ENCODE assay signal across 15 mouse cellular contexts in the genomic region with DNA sequence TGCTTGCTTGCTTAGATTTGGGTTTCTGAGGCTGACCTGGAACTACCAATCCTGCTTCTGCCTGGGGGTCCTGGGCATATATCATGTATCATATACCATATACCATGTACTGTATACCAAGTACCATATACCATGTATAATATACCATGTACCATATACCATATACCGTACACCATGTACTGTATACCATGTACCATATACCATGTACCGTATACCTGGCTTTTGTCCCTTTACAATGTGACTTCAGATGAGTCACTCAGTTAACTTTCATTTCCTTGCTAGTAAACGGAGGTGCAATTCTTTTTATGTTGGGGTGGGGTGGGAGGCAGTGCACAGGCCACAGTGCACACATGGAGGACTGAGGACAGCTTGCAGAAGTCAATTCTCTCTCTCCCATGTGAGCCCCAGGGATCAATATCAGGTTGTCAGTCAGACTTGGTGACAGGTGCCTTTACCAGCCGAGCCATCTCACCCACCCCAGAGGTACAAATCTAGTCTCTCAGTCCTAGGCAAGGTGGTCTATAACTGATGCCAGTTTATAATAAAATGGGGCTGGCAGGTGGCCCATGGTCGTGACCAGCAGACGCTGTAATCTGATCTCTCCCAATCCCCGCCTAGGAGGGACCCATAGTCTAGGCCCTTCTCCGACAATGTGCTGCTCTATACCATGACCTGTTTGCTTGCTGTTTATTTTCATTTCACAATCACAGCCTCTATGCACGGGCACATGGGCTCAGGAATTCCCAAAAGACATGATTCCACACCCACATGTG. TPM values are rescaled to one million over a fixed set of nuclear protein-coding genes. Genes with fewer than 3 reads are reported as not detected.
DNase-seq lines count a peak whose midpoint lies in the region; ATAC-seq and TF ChIP-seq lines count a peak whose summit lies in the region.
"Had no signal": no experiment of that assay in that cellular context is flagged by ENCODE, and none has a peak within 500 bp of the region (broad histone marks: within the 10 kb centered on the region; RNA-seq: fewer than 3 reads in every experiment).

No protein-coding gene starts in this region.

- no peaks in the 10 kb centered on the region for H3K9me3 ChIP-seq in limb, embryonic 11.5 days (ENCODE audit: control insufficient read depth, low read length)
- H3K9me3 ChIP-seq in limb, embryonic 10.5 days (replicated peaks) = no peaks in the 10 kb centered on the region
- H3K9me3 ChIP-seq in liver, embryonic 13.5 days (replicated peaks) = no peaks in the 10 kb centered on the region
- H3K9me3 ChIP-seq: hindbrain, embryonic 15.5 days; neural tube, embryonic 13.5 days; stomach, embryonic 15.5 days had no signal

- 48% methylated on average over 9 of the region's 9 CpGs for WGBS in limb, embryonic 11.5 days
- 61% methylated on average over 9 of the region's 9 CpGs for WGBS in limb, embryonic 10.5 days
- WGBS in liver, embryonic 13.5 days (ENCODE audit: insufficient replicate concordance) = 59% methylated on average over 9 of the region's 9 CpGs

- intact Hi-C loops in gastrocnemius, adult 2 months (cut with DNase I) = no loop called here
- intact Hi-C loops in gastrocnemius, postnatal 36 days (cut with DNase I) = no loop called here

- no peak overlapping the region for H3K9ac ChIP-seq in limb, embryonic 11.5 days (ENCODE audit: low read length)
- H3K9ac ChIP-seq in liver, embryonic 13.5 days = no peak overlapping the region
- H3K9ac ChIP-seq: hindbrain, embryonic 15.5 days; neural tube, embryonic 13.5 days; stomach, embryonic 15.5 days had no signal

- peak; percentile 46; the same call in 1 of the 2 replicates for ATAC-seq in limb, embryonic 11.5 days (ENCODE audit: insufficient number of reproducible peaks, low FRiP score, low TSS enrichment, low read depth)
- ATAC-seq in liver, embryonic 13.5 days (ENCODE audit: low read depth) = peak; percentile 25; the same call in 1 of the 2 replicates
- ATAC-seq in inflammation-experienced regulatory T-cells, adult 6 months = no peak
- ATAC-seq: activated CD4-positive, CD25-positive, alpha-beta regulatory T cell, adult 4 months had no signal

- peak; percentile 21 to 57 for DNase-seq in adrenal gland, adult (ENCODE audit: inconsistent age in 2 of 2, low spot score in 1 of 2)
- DNase-seq in adrenal gland, adult 8-10 months = no peak
- DNase-seq in gastrocnemius, adult 2 months = peak; percentile 48
- DNase-seq in gastrocnemius, postnatal 36 days = no peak
- DNase-seq in limb, embryonic 11.5 days (ENCODE audit: low spot score) = no peak
- DNase-seq in limb, embryonic 10.5 days (ENCODE audit: low spot score) = no peak
- no peak for DNase-seq in liver, embryonic 13.5 days
- DNase-seq: thymus, postnatal 36 days had no signal

- peaks cover 1% of the 10 kb centered on the region; the same call in 1 of the 2 replicates for H3K36me3 ChIP-seq in limb, embryonic 11.5 days (ENCODE audit: control insufficient read depth, insufficient read depth, low read length)
- peaks cover 29% of the 10 kb centered on the region for H3K36me3 ChIP-seq in limb, embryonic 10.5 days
- peaks cover 15% of the 10 kb centered on the region for H3K36me3 ChIP-seq in liver, embryonic 13.5 days

- no peaks in the 10 kb centered on the region for H3K4me1 ChIP-seq in limb, embryonic 11.5 days (ENCODE audit: control insufficient read depth, insufficient read depth, low read length)
- peaks cover 5% of the 10 kb centered on the region; the same call in 1 of the 2 replicates for H3K4me1 ChIP-seq in limb, embryonic 10.5 days
- H3K4me1 ChIP-seq in liver, embryonic 13.5 days (replicated peaks) = peaks cover 2% of the 10 kb centered on the region; the same call in 1 of the 2 replicates
- H3K4me1 ChIP-seq: stomach, embryonic 15.5 days had no signal

- peak overlapping the region; percentile 74 for H3K4me3 ChIP-seq in gastrocnemius, adult 2 months
- no peak overlapping the region for H3K4me3 ChIP-seq in limb, embryonic 11.5 days (ENCODE audit: low read depth, low read length)
- H3K4me3 ChIP-seq in limb, embryonic 10.5 days = no peak overlapping the region
- H3K4me3 ChIP-seq in liver, embryonic 13.5 days (replicated peaks) = no peak overlapping the region
- H3K4me3 ChIP-seq: hindbrain, embryonic 15.5 days; neural tube, embryonic 13.5 days; stomach, embryonic 15.5 days had no signal

- no peak overlapping the region for H3K4me2 ChIP-seq in limb, embryonic 11.5 days (ENCODE audit: low read depth, severe bottlenecking)
- H3K4me2 ChIP-seq in liver, embryonic 13.5 days = no peak overlapping the region
- H3K4me2 ChIP-seq: hindbrain, embryonic 15.5 days; neural tube, embryonic 13.5 days; stomach, embryonic 15.5 days had no signal

- H3K27ac ChIP-seq in gastrocnemius, adult 2 months = peak overlapping the region; percentile 89
- no peak overlapping the region for H3K27ac ChIP-seq in limb, embryonic 11.5 days (replicated peaks; ENCODE audit: low read depth, low read length)
- no peak overlapping the region for H3K27ac ChIP-seq in limb, embryonic 10.5 days
- H3K27ac ChIP-seq in liver, embryonic 13.5 days = no peak overlapping the region
- H3K27ac ChIP-seq: hindbrain, embryonic 15.5 days; neural tube, embryonic 13.5 days; stomach, embryonic 15.5 days had no signal

- no peak for TF ChIP-seq CTCF in gastrocnemius, adult 2 months (IDR thresholded peaks at IDR 0.05)

- no peaks in the 10 kb centered on the region for H3K27me3 ChIP-seq in limb, embryonic 11.5 days (ENCODE audit: control insufficient read depth, insufficient read depth, low read length)
- H3K27me3 ChIP-seq in limb, embryonic 10.5 days (ENCODE audit: low read depth, poor library complexity, severe bottlenecking) = no peaks in the 10 kb centered on the region
- no peaks in the 10 kb centered on the region for H3K27me3 ChIP-seq in liver, embryonic 13.5 days
- H3K27me3 ChIP-seq: CH12.LX; hindbrain, embryonic 15.5 days; neural tube, embryonic 13.5 days; stomach, embryonic 15.5 days had no signal

RNA-seq across cellular contexts. Expression of gene Thrsp, which starts 2.4 kb away (rescaled TPM):
- total RNA-seq in adrenal gland, adult 8-10 months (2022) = 100 to 1,000 TPM in 3 of 4 experiments, 10 to 100 TPM in 1; 69.8 to 491 (median 335) TPM
- total RNA-seq in gastrocnemius, adult 2 months (2021) = 10 to 100 TPM; 18.0 to 20.7 TPM
- total RNA-seq in gastrocnemius, postnatal 36 days (2021) = 10 to 100 TPM; 15.4 to 23.9 TPM
- 0.27 TPM in 1 of 2 replicates, not detected in the other for polyA plus RNA-seq in limb, embryonic 11.5 days (2014; fragmentation: Nextera tagmentation; extraction: Ambion mirVana)
- 0.45 and 0.46 TPM in 2 replicates for polyA plus RNA-seq in limb, embryonic 10.5 days (2016; fragmentation: Nextera tagmentation; extraction: Ambion mirVana)
- polyA plus RNA-seq in liver, embryonic 13.5 days (2015; fragmentation: Nextera tagmentation; extraction: Ambion mirVana) = 0.12 TPM in 1 of 2 replicates, not detected in the other
- polyA plus RNA-seq in inflammation-experienced regulatory T-cells, adult 6 months (2017; shearing (Covaris generic)) = under 1 TPM in 2 of 3 experiments, not detected in 1; 0.35 to 0.38 TPM
- total RNA-seq: CH12.LX; megakaryocyte progenitor cell, adult 5-6 weeks had no signal
- polyA plus RNA-seq: activated CD4-positive, CD25-positive, alpha-beta regulatory T cell, adult 4 months had no signal

RNA-seq across cellular contexts. Expression of gene Ndufc2, which starts 15.3 kb away (rescaled TPM):
- 100 to 1,000 TPM; 202 to 264 (median 251) TPM for total RNA-seq in adrenal gland, adult 8-10 months (2022)
- total RNA-seq in gastrocnemius, adult 2 months (2021) = 100 to 1,000 TPM; 254 to 341 TPM
- total RNA-seq in gastrocnemius, postnatal 36 days (2021) = 100 to 1,000 TPM; 297 to 299 TPM
- 337 and 342 TPM in 2 replicates for polyA plus RNA-seq in limb, embryonic 11.5 days (2014; fragmentation: Nextera tagmentation; extraction: Ambion mirVana)
- polyA plus RNA-seq in limb, embryonic 10.5 days (2016; fragmentation: Nextera tagmentation; extraction: Ambion mirVana) = 305 and 321 TPM in 2 replicates
- polyA plus RNA-seq in liver, embryonic 13.5 days (2015; fragmentation: Nextera tagmentation; extraction: Ambion mirVana) = 221 and 241 TPM in 2 replicates
- 100 to 1,000 TPM; 178 to 215 (median 183) TPM for polyA plus RNA-seq in inflammation-experienced regulatory T-cells, adult 6 months (2017; shearing (Covaris generic))

RNA-seq across cellular contexts. Expression of gene Kctd14, which starts 36.0 kb away (rescaled TPM):
- total RNA-seq in adrenal gland, adult 8-10 months (2022) = 1 to 10 TPM; 1.8 to 4.0 (median 3.0) TPM
- total RNA-seq in gastrocnemius, adult 2 months (2021) = under 1 TPM in 1 of 2 experiments, not detected in 1; 0.11 TPM
- not detected for total RNA-seq in gastrocnemius, postnatal 36 days (2021)
- polyA plus RNA-seq in limb, embryonic 11.5 days (2014; fragmentation: Nextera tagmentation; extraction: Ambion mirVana) = 0.65 and 1.6 TPM in 2 replicates
- polyA plus RNA-seq in limb, embryonic 10.5 days (2016; fragmentation: Nextera tagmentation; extraction: Ambion mirVana) = 0.69 and 1.0 TPM in 2 replicates
- polyA plus RNA-seq in liver, embryonic 13.5 days (2015; fragmentation: Nextera tagmentation; extraction: Ambion mirVana) = 10.6 and 10.7 TPM in 2 replicates
- polyA plus RNA-seq in inflammation-experienced regulatory T-cells, adult 6 months (2017; shearing (Covaris generic)) = 1 to 10 TPM in 1 of 3 experiments, under 1 TPM in 2; 0.30 to 1.3 (median 0.53) TPM

RNA-seq across cellular contexts. Expression of gene Alg8, which starts 43.7 kb away (rescaled TPM):
- 10 to 100 TPM; 11.2 to 18.6 (median 15.8) TPM for total RNA-seq in adrenal gland, adult 8-10 months (2022)
- 1 to 10 TPM; 3.1 to 4.7 TPM for total RNA-seq in gastrocnemius, adult 2 months (2021)
- 1 to 10 TPM; 3.0 to 3.4 TPM for total RNA-seq in gastrocnemius, postnatal 36 days (2021)
- polyA plus RNA-seq in limb, embryonic 11.5 days (2014; fragmentation: Nextera tagmentation; extraction: Ambion mirVana) = 38.6 and 45.3 TPM in 2 replicates
- 53.4 and 55.2 TPM in 2 replicates for polyA plus RNA-seq in limb, embryonic 10.5 days (2016; fragmentation: Nextera tagmentation; extraction: Ambion mirVana)
- 41.3 and 45.9 TPM in 2 replicates for polyA plus RNA-seq in liver, embryonic 13.5 days (2015; fragmentation: Nextera tagmentation; extraction: Ambion mirVana)
- 10 to 100 TPM; 18.9 to 27.2 (median 22.7) TPM for polyA plus RNA-seq in inflammation-experienced regulatory T-cells, adult 6 months (2017; shearing (Covaris generic))

Comparison
In these comparisons a context has a peak if more than half of its experiments do, and no peak if none do; other contexts are left out.
1. DNase-seq: peak in adrenal gland, adult (2 of 2) and gastrocnemius, adult 2 months (single experiment); none in adrenal gland, adult 8-10 months (single experiment), gastrocnemius, postnatal 36 days (0 of 2), limb, embryonic 11.5 days (single experiment), limb, embryonic 10.5 days (single experiment) and liver, embryonic 13.5 days (single experiment).